Mouse (Mus musculus): ENCODE measurements around the gene Scrt2. TPM values are rescaled to one million over a fixed set of nuclear protein-coding genes. Genes with fewer than 3 reads are reported as not detected.
A peak's percentile ranks its signal among the peaks of the same experiment; 100 is the strongest.

Scrt2 gene
- polyA plus RNA-seq, 1 experiment from 2014 or later = not detected

GRCm38 (mm10) chr2:152085414-152085813, 4.1 kb downstream of the Scrt2 start:
- no peak overlapping the region for H3K4me3 ChIP-seq
- H3K27ac ChIP-seq = no peak overlapping the region
- H3K27me3 ChIP-seq = peaks cover 90% of the 10 kb centered on the region
- no peak overlapping the region for H3K9ac ChIP-seq
- H3K9me3 ChIP-seq = no peaks in the 10 kb centered on the region
- no peak overlapping the region for H3K4me2 ChIP-seq (replicated peaks)
- 81% methylated on average over 6 of the region's 6 CpGs for WGBS
- H3K36me3 ChIP-seq = no peaks in the 10 kb centered on the region
- no peak for ATAC-seq (ENCODE audit: low FRiP score, low read depth)
- peaks cover 14% of the 10 kb centered on the region for H3K4me1 ChIP-seq

- Histone ChIP-seq H3K27me3 (peaks cover 90% of the 10 kb centered on the region), H3K9me3 (no peaks in the 10 kb centered on the region), H3K4me3 (no peak overlapping the region), H3K9ac (no peak overlapping the region), H3K36me3 (no peaks in the 10 kb centered on the region), H3K27ac (no peak overlapping the region), H3K4me1 (peaks cover 5% of the 10 kb centered on the region; the same call in 1 of the 2 replicates), H3K4me2 (replicated peaks) (no peak overlapping the region)
- no peak for ATAC-seq (ENCODE audit: low FRiP score, low read depth)
- WGBS = 63% methylated on average over 6 of the region's 6 CpGs
These were observed 5.1 kb downstream of the Scrt2 start for GRCm38 (mm10) chr2:152086451-152086850.

GRCm38 (mm10) chr2:152087111-152087510, 5.8 kb downstream of the Scrt2 start:
- Histone ChIP-seq H3K27ac (no peak overlapping the region), H3K27me3 (peaks cover 91% of the 10 kb centered on the region), H3K9me3 (no peaks in the 10 kb centered on the region), H3K9ac (no peak overlapping the region), H3K4me2 (replicated peaks) (no peak overlapping the region), H3K4me1 (peaks cover 3% of the 10 kb centered on the region; the same call in 1 of the 2 replicates), H3K4me3 (no peak overlapping the region), H3K36me3 (no peaks in the 10 kb centered on the region)
- ATAC-seq (ENCODE audit: low FRiP score, low read depth) = no peak
- 81% methylated on average over 5 of the region's 5 CpGs for WGBS

GRCm38 (mm10) chr2:152089078-152089477, 7.7 kb downstream of the Scrt2 start:
- no peak overlapping the region for H3K4me2 ChIP-seq (replicated peaks)

GRCm38 (mm10) chr2:152089581-152089980, 8.3 kb downstream of the Scrt2 start:
- Histone ChIP-seq H3K4me1 (peaks cover 9% of the 10 kb centered on the region), H3K27ac (no peak overlapping the region), H3K36me3 (no peaks in the 10 kb centered on the region), H3K9me3 (no peaks in the 10 kb centered on the region), H3K27me3 (peaks cover 91% of the 10 kb centered on the region), H3K4me2 (replicated peaks) (no peak overlapping the region), H3K9ac (no peak overlapping the region), H3K4me3 (no peak overlapping the region)
- ATAC-seq (ENCODE audit: low FRiP score, low read depth) = no peak
- 82% methylated on average over 5 of the region's 5 CpGs for WGBS

More at GRCm38 (mm10) chr2:152089078-152089477, 7.7 kb downstream of the Scrt2 start:
- H3K27me3 ChIP-seq = peaks cover 91% of the 10 kb centered on the region
- 10% methylated on average over 4 of the region's 4 CpGs for WGBS
- H3K27ac ChIP-seq = no peak overlapping the region
- H3K4me1 ChIP-seq = peaks cover 9% of the 10 kb centered on the region
- H3K9ac ChIP-seq = no peak overlapping the region
- no peaks in the 10 kb centered on the region for H3K36me3 ChIP-seq
- ATAC-seq (ENCODE audit: low FRiP score, low read depth) = no peak
- no peaks in the 10 kb centered on the region for H3K9me3 ChIP-seq
- no peak overlapping the region for H3K4me3 ChIP-seq

- H3K27ac ChIP-seq = no peak overlapping the region
- H3K27me3 ChIP-seq = peaks cover 91% of the 10 kb centered on the region
- no peak overlapping the region for H3K4me3 ChIP-seq
- H3K9ac ChIP-seq = no peak overlapping the region
- peaks cover 16% of the 10 kb centered on the region for H3K4me1 ChIP-seq
- H3K4me2 ChIP-seq (replicated peaks) = no peak overlapping the region
- ATAC-seq (ENCODE audit: low FRiP score, low read depth) = no peak
- WGBS = 84% methylated on average over 5 of the region's 5 CpGs
- H3K9me3 ChIP-seq = no peaks in the 10 kb centered on the region
- no peaks in the 10 kb centered on the region for H3K36me3 ChIP-seq
These were observed 9.2 kb downstream of the Scrt2 start for GRCm38 (mm10) chr2:152090486-152090885.

- ATAC-seq (ENCODE audit: low FRiP score, low read depth) = peak; percentile 42; the same call in 1 of the 2 replicates
These were observed 10.2 kb downstream of the Scrt2 start for GRCm38 (mm10) chr2:152091342-152092056.

GRCm38 (mm10) chr2:152092927-152093326, 11.6 kb downstream of the Scrt2 start:
- WGBS = 3% methylated on average over 45 of the region's 45 CpGs
- H3K4me1 ChIP-seq = peaks cover 16% of the 10 kb centered on the region
- peaks cover 99% of the 10 kb centered on the region for H3K27me3 ChIP-seq
- H3K27ac ChIP-seq = no peak overlapping the region
- H3K4me3 ChIP-seq = peak overlapping the region; percentile 48
- H3K4me2 ChIP-seq (replicated peaks) = peak overlapping the region; percentile 70
- H3K36me3 ChIP-seq = no peaks in the 10 kb centered on the region
- no peak for ATAC-seq (ENCODE audit: low FRiP score, low read depth)
- no peaks in the 10 kb centered on the region for H3K9me3 ChIP-seq
- no peak overlapping the region for H3K9ac ChIP-seq

More at GRCm38 (mm10) chr2:152091342-152092056, 10.2 kb downstream of the Scrt2 start:
- H3K9ac ChIP-seq = no peak overlapping the region
- peaks cover 97% of the 10 kb centered on the region for H3K27me3 ChIP-seq
- H3K4me2 ChIP-seq (replicated peaks) = no peak overlapping the region
- no peak overlapping the region for H3K27ac ChIP-seq
- WGBS = 33% methylated on average over 12 of the region's 12 CpGs
- H3K36me3 ChIP-seq = no peaks in the 10 kb centered on the region
- no peak overlapping the region for H3K4me3 ChIP-seq
- H3K9me3 ChIP-seq = no peaks in the 10 kb centered on the region
- H3K4me1 ChIP-seq = peaks cover 16% of the 10 kb centered on the region

- peak overlapping the region; percentile 48 for H3K4me3 ChIP-seq
- peak overlapping the region; percentile 59 for H3K9ac ChIP-seq
- H3K4me1 ChIP-seq = peaks cover 16% of the 10 kb centered on the region
- peak overlapping the region; percentile 70 for H3K4me2 ChIP-seq (replicated peaks)
- no peaks in the 10 kb centered on the region for H3K36me3 ChIP-seq
- ATAC-seq (ENCODE audit: low FRiP score, low read depth) = peak; percentile 22; the same call in 1 of the 2 replicates
- H3K27ac ChIP-seq = no peak overlapping the region
- H3K27me3 ChIP-seq = peaks cover 99% of the 10 kb centered on the region
- no peaks in the 10 kb centered on the region for H3K9me3 ChIP-seq
- WGBS = 1% methylated on average over 53 of the region's 60 CpGs
These were observed 12.0 kb downstream of the Scrt2 start for GRCm38 (mm10) chr2:152093356-152093792.

- WGBS = 5% methylated on average over 29 of the region's 29 CpGs
- H3K4me3 ChIP-seq = peak overlapping the region; percentile 23
- peaks cover 86% of the 10 kb centered on the region for H3K27me3 ChIP-seq
- peaks cover 16% of the 10 kb centered on the region for H3K4me1 ChIP-seq
- no peak for ATAC-seq (ENCODE audit: low FRiP score, low read depth)
- H3K27ac ChIP-seq = no peak overlapping the region
- no peaks in the 10 kb centered on the region for H3K9me3 ChIP-seq
- 0 out of 2 replicates have a peak overlapping the region, but pooled peaks have one; percentile 0 for H3K9ac ChIP-seq
- H3K36me3 ChIP-seq = no peaks in the 10 kb centered on the region
- peak overlapping the region; percentile 53 for H3K4me2 ChIP-seq (replicated peaks)
These were observed 13.7 kb downstream of the Scrt2 start for GRCm38 (mm10) chr2:152094856-152095545.

GRCm38 (mm10) chr2:152096922-152097321, 15.6 kb downstream of the Scrt2 start:
- H3K4me1 ChIP-seq = peaks cover 16% of the 10 kb centered on the region
- peaks cover 73% of the 10 kb centered on the region for H3K27me3 ChIP-seq
- H3K4me2 ChIP-seq (replicated peaks) = no peak overlapping the region
- no peaks in the 10 kb centered on the region for H3K9me3 ChIP-seq
- H3K36me3 ChIP-seq = no peaks in the 10 kb centered on the region
- 75% methylated on average over 2 of the region's 2 CpGs for WGBS
- ATAC-seq (ENCODE audit: low FRiP score, low read depth) = no peak
- H3K4me3 ChIP-seq = no peak overlapping the region
- H3K27ac ChIP-seq = no peak overlapping the region
- H3K9ac ChIP-seq = no peak overlapping the region

GRCm38 (mm10) chr2:152097916-152098315, 16.6 kb downstream of the Scrt2 start:
- WGBS = 78% methylated on average over 11 of the region's 11 CpGs
- ATAC-seq (ENCODE audit: low FRiP score, low read depth) = no peak
- H3K36me3 ChIP-seq = no peaks in the 10 kb centered on the region
- H3K9ac ChIP-seq = no peak overlapping the region
- no peak overlapping the region for H3K4me3 ChIP-seq
- H3K4me2 ChIP-seq (replicated peaks) = no peak overlapping the region
- H3K27me3 ChIP-seq = peaks cover 70% of the 10 kb centered on the region
- H3K9me3 ChIP-seq = no peaks in the 10 kb centered on the region
- H3K4me1 ChIP-seq = peaks cover 16% of the 10 kb centered on the region
- H3K27ac ChIP-seq = no peak overlapping the region

All from limb, embryonic 13.5 days (tissue).